Mouse (Mus musculus): ENCODE results near the gene Slc38a3.

GRCm38 (mm10) chr9:107605041-107605661, 64.2 kb downstream of the Slc38a3 start:
- TF ChIP-seq CTCF (IDR thresholded peaks at IDR 0.05; ENCODE audit: low read depth) = no peak
- TF ChIP-seq EP300 (IDR thresholded peaks at IDR 0.05; ENCODE audit: low read depth) = no peak

All from heart, postnatal 0 days (tissue).